Mouse (Mus musculus): ENCODE results near the gene Dock10.
"Not testable (repeated sequence)": the region's sequence is repeated elsewhere in the genome, so short reads cannot be mapped to it uniquely, and the experiment has no call there.

Dock10 gene

GRCm38 (mm10) chr1:80757977-80758797, at the start of gene Dock10:
Gene Dock10 (minus strand): TSS chr1:80758527.
- peak; percentile 86 for DNase-seq

DNA sequence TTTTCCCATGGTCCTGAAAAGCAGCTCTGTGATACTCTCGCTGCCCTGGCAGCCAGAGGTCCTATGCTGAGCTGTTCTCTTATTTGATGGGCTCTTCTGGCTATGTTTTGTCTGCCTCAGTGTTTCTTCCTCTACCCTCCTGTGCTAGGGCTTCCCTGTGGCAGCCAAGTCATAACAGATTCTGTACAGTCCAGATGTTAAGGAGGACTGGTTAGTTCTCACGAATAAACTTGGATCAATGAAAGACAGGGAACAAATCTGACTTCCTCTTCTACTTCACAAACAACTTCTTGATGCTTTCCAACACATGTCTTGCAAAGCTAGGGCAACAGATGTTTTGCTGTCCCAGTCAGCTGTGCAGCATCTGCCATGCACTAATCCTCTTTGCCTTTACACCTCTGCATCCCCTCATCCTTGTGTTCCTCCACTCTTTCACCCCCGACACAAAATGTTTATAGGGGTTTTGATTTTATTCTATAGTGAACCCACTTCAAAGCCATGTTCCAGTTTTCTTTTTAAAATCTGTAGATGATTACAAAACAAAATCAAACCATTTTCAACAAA, 48.6 kb upstream of the Dock10 start:
- no peak for DNase-seq

GRCm38 (mm10) chr1:80802023-80802422, 43.7 kb upstream of the Dock10 start:
- DNase-seq: no peak

DNA sequence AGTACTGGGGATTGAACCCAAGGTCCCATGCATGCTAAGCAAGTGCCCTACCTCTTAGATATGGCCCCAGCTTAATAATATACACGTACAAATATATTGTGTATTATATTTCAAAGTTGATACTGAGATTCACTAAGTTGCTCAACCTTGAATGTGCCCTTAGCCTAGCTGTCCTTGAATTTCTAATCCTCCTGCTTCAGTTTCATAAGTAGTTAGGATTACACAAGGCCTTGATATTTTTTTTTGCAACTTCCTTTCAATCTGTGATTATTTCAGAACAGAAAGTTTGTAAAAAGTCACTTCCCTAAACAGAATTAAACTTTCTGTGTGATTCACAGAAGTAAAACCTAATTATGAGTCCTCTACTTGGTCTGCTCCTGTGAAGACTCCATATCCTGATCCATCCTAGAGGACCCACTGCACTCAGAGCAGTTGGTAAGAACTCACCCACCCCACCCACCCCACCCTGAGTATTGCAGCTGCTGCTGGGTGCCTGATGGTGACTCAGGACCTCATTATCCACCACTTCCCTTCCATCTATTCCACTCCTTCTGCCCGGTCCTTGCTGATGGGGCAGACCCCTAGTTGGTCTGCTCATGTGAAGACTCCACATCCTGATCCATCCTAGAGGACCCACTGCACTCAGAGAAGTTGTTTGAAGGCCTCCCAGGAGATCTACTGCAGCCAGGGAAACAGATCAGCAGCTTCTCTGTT, 26.9 kb upstream of the Dock10 start:
- DNase-seq: no peak

DNA sequence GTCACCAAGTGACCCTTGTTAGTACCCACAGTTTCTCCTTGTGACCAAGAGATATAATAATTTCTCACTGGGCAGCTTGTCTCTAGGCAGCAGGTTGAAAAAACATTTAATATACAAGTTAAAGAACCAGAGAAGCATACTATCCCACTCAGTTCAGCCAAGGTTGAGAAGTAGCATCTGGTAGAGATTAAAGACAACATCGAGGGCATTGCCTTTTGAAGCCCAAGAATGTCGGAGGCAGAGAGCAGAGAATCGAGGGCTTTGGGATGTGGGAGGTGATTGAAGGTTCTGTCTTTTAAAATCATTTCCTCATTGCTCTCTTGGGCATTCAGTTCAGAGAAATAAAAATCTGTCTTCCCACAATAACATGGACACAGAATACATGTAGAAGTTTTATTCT, 25.8 kb upstream of the Dock10 start:
- no peak for DNase-seq

DNA sequence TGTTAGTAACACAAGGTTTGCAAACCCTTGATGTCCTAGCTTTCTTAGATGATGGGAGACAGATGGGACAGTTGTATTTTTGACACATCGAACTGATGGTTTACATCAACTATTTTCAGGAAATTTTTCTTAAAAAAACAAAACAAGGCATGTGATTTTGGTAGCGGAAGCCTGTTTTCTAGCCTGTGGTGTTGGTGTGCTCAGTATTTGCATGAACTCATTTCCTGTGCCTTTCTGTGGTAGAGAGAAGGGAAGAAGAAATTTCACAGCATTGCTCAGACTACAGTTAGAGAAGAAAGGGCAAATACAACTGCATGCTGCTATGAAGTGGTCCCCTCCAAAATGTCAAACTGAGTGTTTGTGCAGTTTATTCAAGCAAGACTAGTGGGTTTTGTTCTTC, 7.2 kb upstream of the Dock10 start:
- DNase-seq: peak; percentile 15

DNA sequence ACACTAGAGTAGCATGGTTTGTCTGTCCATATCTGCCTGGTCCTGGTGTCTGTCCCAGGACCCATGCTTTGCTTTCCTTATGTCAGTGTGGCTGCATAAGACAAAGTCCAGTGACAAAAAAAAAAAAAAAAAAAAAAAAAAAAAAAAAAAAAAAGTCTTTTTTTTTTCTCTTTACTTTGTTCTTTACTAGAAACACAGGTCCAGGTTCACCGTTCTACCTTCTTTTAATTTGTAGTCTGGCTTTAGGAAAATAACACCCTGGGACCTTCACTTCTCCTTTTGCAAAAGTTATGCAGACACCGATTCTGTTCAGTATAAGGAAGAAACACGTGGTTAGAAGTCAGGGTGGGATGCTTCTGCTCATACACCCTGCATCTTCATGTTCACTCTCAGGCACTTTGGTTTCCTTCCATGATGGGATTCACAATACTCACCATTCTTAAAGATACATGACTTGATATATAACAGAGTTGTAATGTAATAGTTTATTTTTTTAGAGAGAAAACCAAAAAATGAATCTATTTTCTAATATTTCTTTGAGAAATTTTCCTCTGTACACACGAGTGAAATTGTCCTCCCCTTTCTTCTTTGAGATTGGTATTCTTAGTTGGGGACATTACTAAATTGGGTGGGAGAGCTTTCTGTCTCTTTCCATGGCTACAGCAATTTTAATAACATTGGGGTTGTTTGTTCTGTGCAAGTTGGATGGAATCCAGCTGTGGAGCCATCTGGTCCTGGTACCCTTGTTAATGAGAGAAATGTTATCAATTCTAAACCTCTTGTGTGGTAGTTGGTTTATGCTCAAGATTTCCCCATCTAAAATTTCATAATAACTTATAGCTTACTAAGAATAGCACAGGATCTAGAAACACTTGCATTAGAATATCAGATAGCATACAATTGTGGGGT, 5.0 kb upstream of the Dock10 start:
- no peak for DNase-seq

- no peak for DNase-seq
Observed at GRCm38 (mm10) chr1:80758798-80759184, 464 bp upstream of the Dock10 start.

GRCm38 (mm10) chr1:80757650-80757976, 714 bp downstream of the Dock10 start:
- DNase-seq: no peak

GRCm38 (mm10) chr1:80756824-80757649, 1.3 kb downstream of the Dock10 start:
- DNase-seq: peak; percentile 47

DNA sequence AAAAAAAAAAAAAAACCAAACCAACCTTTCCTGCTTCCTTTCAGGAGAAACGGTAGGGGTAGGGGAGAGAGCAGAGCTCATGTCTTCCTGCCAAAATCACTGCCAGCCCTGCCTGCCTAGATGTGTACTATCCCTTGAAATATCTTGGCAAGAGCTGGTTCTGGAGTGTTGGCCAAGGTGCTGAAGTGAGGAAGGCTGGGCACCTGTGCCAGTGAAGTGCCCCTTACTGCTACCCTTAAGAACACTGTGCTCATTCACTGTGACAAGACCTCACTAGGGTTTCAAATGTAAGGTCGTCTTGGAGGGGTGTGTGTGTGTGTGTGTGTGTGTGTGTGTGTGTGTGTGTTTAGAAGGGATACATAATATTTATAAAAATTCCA, 2.3 kb downstream of the Dock10 start:
- no peak for DNase-seq

DNA sequence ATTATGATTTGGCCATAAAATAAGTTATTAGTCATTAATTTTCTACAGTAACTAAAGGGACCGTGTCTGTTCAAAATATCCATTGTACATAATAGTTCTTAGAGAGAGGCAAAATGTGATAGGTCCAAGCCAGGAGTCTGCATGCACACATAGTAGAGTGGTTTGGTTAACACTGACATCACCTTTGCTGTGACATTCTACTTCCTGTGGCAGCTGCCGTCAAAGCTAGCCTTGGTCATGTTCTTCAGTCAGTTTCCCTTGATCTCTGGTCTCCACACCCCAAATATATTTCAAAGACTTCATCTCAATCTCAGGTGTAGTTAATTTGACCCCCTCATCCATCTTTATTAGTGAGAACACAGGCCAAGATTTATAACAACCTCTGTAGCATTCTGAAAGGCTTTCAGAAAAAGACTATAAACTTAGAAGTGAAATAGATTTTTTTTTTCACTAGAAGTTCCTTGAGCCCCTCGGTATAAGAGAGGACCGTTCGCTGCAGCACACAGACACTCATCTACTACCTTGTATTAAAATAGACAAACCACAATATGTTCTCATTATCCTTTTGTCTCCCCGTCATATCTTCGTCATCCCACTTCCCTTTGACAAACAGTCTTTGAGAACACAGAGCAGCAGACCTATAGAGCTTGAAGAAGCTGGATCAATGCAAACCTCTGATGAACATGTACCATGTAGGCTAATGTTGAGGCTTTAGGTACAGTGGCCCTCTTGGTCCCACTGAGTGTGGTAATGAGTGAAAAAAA, 2.8 kb downstream of the Dock10 start:
- no peak for DNase-seq

GRCm38 (mm10) chr1:80749122-80749521, 9.2 kb downstream of the Dock10 start:
- DNase-seq: not testable (repeated sequence)

GRCm38 (mm10) chr1:80746691-80747463, 11.4 kb downstream of the Dock10 start:
- DNase-seq: no peak

- DNase-seq: peak; percentile 61
Observed at GRCm38 (mm10) chr1:80746195-80746594, 12.1 kb downstream of the Dock10 start.

- no peak for DNase-seq
Observed at GRCm38 (mm10) chr1:80739472-80739871, 18.9 kb downstream of the Dock10 start.

GRCm38 (mm10) chr1:80737812-80738391, 20.4 kb downstream of the Dock10 start:
- no peak for DNase-seq

GRCm38 (mm10) chr1:80730582-80730981, 27.7 kb downstream of the Dock10 start:
- DNase-seq: no peak

DNA sequence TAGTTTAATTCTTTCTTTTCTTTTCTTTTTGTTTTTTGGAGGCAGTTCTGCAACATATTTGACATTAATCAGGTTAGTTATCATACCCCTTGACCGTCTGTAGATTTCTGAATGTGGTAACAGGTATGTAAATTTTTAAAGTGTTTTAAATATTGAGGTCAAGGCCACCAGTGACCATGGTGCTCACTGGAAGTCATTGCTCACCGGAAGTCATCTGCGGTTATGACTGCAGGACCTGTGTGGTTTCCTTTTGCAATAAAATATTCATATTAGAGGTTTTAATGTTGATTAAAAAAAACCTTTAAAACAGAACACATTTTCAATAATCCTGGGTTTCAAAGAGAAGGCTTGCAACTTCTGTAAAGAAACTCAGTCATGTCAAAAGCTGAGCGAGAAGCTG, 28.2 kb downstream of the Dock10 start:
- no peak for DNase-seq

DNA sequence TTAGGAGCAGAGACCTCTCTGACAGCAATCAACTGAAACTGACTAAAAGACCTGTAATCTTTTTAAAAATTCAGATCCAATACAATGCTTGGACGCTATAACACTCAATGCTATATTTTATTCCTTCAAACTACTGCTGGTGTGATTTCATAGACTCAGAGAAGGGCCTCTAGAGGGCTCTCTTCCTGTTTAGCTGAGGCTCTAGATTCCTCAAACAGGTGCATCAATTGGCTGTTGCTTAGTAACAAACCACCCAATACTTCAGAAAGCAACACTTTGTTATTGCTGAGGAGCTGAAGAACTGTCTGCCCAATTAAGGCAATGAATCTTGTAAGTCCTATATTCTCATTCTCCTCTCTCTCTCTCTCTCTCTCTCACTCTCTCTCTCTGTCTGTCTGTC, 30.1 kb downstream of the Dock10 start:
- DNase-seq: peak; percentile 44
